Mouse (Mus musculus): Measurements from ENCODE around the gene Gm7138. TPM values are rescaled to one million over a fixed set of nuclear protein-coding genes. Genes with fewer than 3 reads are reported as not detected.
"Not testable (repeated sequence)": the region's sequence is repeated elsewhere in the genome, so short reads cannot be mapped to it uniquely, and the experiment has no call there.

The Gm7138 gene
- total RNA-seq (2021), result not detected
- long read RNA-seq, result 0 reads

DNA sequence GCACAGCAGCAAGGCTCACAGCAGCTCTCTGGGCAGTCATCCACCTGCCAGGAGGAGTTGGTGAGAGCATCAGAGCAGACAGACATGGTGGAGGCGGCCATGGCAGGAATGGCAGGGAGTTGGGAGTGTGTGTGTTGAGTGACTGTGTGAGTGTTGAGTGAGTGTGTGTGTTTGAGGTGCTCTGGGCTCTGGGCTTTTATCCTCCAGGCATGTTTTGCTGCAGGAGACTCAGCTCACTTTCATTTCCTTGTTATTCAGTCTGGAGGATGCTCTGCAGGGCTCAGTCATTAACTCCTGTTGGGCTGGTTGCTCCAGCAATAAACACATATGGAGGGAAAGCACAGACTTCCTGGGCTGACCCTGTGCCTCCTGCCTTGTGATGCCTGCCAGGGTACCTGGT is at the start of gene Gm7138:
Gm7138 (minus strand) TSS at position 101 of the 400 bp plus-strand sequence.
- DNase-seq (ENCODE audit: low spot score in 2 of 2), result not testable (repeated sequence)

DNA sequence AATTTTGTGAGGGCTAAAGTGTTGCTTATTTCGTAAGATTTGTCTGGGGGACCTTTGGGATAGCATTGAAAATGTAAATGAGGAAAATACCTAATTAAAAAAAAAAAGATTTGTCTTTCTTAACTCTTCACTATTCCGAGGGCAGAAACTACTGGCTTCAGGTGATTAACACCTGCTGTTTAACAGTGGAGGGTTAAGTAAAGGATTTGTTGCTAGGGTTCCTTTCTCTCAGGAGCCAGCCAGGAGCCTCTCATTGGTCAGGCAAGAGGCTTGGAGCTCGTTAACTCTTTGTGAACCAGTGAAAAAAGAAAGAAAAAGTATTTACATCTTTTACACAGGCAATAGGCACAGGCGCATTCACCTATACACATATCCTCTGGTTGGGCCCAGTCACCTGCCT is 42.5 kb upstream of the Gm7138 start:
- no peak for DNase-seq (ENCODE audit: low spot score in 2 of 2)

- no peak for DNase-seq (ENCODE audit: low spot score in 2 of 2)
Measured at GRCm38 (mm10) chr10:77818523-77818922, 41.8 kb upstream of the Gm7138 start.

DNA sequence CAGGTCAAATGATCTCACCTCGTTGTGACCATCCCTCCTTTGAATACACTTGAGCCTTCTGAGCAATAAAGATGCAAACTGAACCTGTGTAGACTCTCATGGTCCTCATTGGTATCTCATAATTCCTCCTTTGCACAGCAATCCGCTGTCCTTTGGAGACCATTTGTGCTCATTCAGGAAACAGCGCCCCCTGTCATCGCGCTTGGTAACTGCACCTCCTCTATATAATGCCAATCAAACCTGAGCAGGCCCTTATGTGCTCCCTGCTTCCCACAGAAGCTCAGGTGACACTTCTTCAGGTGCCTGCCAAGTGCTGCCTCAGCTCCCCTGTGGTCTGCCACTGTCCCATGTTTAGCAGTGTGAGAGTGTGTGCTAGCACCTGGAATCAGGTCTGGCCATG is 38.8 kb upstream of the Gm7138 start:
- no peak for DNase-seq (ENCODE audit: low spot score in 2 of 2)

DNA sequence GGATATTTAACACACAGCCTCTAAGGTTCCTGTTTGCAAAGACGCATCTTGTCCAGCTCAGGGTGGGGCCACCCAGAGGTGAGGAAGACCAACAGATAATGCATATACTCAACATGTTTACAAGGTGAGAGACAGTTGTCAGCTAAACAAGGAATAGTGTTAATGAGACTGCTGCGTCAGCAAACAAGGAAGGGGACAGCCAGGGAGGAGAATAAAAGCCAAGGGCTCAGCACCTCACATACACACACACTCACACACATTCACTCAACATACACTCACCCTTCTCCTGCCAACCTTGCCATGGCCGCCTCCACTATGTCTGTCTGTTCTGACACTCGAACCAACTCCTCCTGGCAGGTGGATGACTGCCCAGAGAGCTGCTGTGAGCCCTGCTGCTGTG is 37.6 kb upstream of the Gm7138 start, which contains the start of gene Gm2696:
Gm2696 (plus strand) TSS at position 301 of the 400 bp plus-strand sequence.
- DNase-seq (ENCODE audit: low spot score in 2 of 2), result no peak

DNA sequence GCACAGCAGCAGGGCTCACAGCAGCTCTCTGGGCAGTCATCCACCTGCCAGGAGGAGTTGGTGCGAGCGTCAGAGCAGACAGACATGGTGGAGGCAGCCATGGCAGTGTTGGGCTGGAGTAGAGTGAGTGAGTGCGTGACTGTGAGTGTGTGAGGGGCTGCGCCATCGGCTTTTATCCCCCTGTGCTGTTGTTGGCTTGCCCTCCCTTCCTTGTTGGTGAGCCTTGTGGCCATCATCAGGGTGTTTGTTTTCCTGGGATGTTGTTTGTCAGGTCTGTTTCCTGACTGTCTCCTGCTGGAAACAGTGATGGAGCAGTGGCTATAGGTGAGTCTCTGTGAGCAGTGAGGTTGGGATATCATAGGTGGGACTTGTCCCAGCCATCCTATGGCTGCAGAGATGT is 35.0 kb upstream of the Gm7138 start, which contains the start of gene Gm9507:
Gm9507 (minus strand) TSS at position 101 of the 400 bp plus-strand sequence.
- DNase-seq (ENCODE audit: low spot score in 2 of 2), result no peak

DNA sequence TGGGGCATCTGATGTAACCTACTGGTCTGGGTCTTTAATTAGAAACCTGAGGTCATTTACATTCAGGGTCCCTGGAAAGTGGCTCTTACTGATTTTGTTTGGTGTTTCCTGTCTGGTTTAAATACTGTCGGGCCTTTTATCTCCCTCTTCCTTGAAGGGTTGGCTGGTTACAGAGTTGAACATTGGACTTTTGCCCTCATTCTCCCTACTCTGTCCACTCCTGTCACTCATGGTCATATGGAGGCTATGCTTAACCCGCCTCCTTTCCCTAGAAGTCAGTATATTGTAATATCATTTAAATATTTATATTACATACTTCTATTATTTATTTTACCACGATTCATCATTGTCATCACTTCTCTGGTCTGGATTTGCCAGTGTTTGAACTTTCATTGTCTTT is 27.4 kb upstream of the Gm7138 start:
- DNase-seq (ENCODE audit: low spot score in 2 of 2), result no peak

- no peak for DNase-seq (ENCODE audit: low spot score in 2 of 2)
Measured at GRCm38 (mm10) chr10:77798921-77799508, 22.3 kb upstream of the Gm7138 start, which contains the start of gene Gm19668. Gm19668 (minus strand) TSS chr10:77799133.

- DNase-seq (ENCODE audit: low spot score in 2 of 2), result not testable (repeated sequence)
Measured at GRCm38 (mm10) chr10:77798164-77798920, 21.6 kb upstream of the Gm7138 start.

DNA sequence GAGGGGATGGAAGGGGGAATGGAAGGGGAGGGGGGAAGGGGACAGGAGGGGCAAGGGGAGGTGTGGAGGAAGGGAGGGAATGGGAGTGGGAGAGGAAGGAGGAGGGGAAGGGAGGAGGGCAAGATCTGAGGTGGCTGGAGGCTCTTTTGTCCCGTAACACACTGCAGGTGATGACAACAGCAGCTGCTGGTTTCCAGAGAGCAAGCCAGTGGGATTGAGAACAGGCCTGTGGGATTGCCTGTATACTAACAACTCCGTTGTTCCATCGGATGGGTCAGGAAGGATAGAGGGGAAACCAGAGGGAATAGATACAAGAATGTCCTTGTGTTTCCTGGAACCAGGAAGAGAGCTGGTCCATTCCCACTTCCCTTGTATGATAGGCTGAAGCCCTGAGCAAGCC is 20.9 kb upstream of the Gm7138 start:
- no peak for DNase-seq (ENCODE audit: low spot score in 2 of 2)

DNA sequence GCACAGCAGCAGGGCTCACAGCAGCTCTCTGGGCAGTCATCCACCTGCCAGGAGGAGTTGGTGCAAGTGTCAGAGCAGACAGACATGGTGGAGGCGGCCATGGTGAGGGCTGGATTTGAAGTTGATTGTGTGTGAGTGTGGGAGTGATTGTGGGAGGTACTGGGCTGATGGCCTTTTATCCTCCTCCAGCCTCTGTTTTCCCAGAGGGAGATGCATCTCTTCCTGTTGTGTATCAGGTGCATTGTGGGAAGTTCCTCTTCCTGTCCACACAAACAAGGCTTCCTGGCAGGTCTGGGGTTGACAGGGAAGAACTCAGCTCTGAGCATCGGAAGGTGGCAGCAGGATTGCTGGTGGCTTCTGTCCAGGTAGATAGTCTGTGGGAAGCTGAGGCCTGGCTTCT is 18.2 kb upstream of the Gm7138 start, which contains the start of gene Gm9639:
Gm9639 (minus strand) TSS at position 101 of the 400 bp plus-strand sequence.
- DNase-seq (ENCODE audit: low spot score in 2 of 2), result no peak

DNA sequence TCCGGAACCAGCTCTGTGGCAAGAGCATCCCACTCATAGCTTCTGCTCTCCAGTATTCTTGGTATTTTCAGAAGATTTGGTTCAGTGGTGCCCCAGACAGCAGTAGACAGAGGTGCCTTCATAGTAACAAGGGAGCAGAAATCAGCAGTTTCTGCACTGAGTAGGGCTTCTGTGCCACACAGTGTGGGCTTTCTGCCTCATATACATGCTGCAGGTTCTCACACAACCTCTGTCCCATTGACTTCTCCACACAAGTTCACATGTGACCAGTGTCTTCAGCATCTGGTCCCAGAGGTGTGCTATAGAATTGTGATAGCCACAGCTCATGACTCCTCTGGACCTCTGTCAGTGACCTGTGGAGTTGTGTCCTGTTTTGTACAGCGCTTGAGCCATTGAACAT is 11.9 kb upstream of the Gm7138 start:
- DNase-seq (ENCODE audit: low spot score in 2 of 2), result no peak

GRCm38 (mm10) chr10:77787876-77788275 is 11.1 kb upstream of the Gm7138 start, which contains the start of gene Gm7137:
Gm7137 (minus strand) TSS chr10:77788200.
- not testable (repeated sequence) for DNase-seq (ENCODE audit: low spot score in 2 of 2)

DNA sequence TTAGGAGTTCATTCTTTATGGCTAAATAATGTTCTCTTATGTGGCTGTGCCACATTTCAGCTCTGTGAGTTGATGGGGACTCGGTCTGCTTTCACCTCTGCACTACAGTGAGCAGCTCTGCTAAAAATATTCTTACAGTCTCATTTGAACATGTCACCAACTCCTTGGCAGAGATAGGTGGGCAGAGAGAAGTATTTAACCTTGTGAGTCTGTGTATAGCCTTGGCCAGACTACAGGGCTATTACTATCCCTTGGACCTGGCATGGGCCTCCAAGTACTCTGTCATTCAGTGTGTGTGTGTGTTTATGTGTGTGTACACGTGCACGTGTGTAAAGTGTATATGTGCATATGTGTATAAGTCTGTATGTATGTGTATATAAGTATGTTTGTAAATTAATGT is 6.7 kb upstream of the Gm7138 start:
- DNase-seq (ENCODE audit: low spot score in 2 of 2), result not testable (repeated sequence)

DNA sequence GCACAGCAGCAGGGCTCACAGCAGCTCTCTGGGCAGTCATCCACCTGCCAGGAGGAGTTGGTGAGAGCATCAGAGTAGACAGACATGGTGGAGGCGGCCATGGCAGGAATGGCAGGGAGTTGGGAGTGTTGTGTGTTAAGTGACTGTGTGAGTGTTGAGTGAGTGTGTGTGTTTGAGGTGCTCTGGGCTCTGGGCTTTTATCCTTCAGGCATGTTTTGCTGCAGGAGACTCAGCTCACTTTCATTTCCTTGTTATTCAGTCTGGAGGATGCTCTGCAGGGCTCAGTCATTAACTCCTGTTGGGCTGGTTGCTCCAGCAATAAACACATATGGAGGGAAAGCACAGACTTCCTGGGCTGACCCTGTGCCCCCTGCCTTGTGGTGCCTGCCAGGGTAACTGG is 5.7 kb upstream of the Gm7138 start, which contains the start of gene Gm3250:
Gm3250 (minus strand) TSS at position 101 of the 400 bp plus-strand sequence.
- DNase-seq (ENCODE audit: low spot score in 2 of 2), result not testable (repeated sequence)

GRCm38 (mm10) chr10:77772142-77772541 is 4.6 kb downstream of the Gm7138 start:
- not testable (repeated sequence) for DNase-seq (ENCODE audit: low spot score in 2 of 2)

DNA sequence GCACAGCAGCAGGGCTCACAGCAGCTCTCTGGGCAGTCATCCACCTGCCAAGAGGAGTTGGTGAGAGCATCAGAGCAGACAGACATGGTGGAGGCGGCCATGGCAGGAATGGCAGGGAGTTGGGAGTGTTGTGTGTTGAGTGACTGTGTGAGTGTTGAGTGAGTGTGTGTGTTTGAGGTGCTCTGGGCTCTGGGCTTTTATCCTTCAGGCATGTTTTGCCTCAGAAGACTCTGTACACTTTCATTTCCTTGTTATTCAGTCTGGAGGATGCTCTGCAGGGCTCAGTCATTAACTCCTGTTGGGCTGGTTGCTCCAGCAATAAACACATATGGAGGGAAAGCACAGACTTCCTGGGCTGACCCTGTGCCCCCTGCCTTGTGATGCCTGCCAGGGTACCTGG is 5.5 kb downstream of the Gm7138 start, which contains the start of gene Gm3238:
Gm3238 (minus strand) TSS at position 101 of the 400 bp plus-strand sequence.
- DNase-seq (ENCODE audit: low spot score in 2 of 2), result not testable (repeated sequence)

- no peak for DNase-seq (ENCODE audit: low spot score in 2 of 2)
Measured at GRCm38 (mm10) chr10:77769727-77770126, 7.0 kb downstream of the Gm7138 start.

- DNase-seq (ENCODE audit: low spot score in 2 of 2), result not testable (repeated sequence)
Measured at GRCm38 (mm10) chr10:77759582-77759981, 17.2 kb downstream of the Gm7138 start, which contains the start of gene Gm3233. Gm3233 (minus strand) TSS chr10:77759682.

DNA sequence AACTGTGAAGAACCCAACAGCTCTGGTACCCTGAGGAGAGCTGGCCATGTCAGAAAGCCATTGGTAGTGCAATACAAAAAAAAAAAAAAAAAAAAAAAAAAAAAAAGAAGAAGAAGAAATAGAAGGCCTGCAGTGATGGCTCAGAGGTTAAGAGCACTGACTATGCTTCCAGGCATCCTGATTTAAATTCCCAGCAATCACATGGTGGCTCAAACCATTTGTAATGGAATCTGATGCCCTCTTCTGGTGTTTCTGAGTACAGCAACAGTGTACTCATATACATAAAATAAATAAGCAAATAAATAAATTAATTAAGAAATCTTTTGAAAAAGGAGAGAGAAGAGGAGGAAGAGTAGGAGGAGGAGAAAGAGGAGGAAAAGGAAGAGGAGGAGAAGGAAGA is 23.3 kb downstream of the Gm7138 start:
- DNase-seq (ENCODE audit: low spot score in 2 of 2), result no peak

DNA sequence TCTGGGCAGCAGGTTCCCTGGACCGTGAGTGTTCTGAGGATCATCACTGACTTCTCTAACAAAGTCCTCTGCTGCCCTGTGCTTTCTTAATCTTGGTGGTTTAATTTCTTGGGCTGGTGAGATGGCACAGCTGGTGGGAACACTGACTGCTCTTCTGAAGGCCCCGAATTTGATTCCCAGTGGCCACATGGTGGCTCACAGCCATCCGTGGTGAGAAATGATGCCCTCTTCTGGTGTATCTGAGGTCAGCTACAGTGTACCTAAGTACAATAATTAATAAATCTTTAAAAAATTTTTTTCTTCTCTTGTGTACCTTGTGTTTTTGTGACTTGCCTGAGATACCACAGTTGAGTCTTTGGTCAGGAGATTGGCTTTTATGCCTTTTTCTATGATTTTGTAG is 24.4 kb downstream of the Gm7138 start:
- DNase-seq (ENCODE audit: low spot score in 2 of 2), result not testable (repeated sequence)

DNA sequence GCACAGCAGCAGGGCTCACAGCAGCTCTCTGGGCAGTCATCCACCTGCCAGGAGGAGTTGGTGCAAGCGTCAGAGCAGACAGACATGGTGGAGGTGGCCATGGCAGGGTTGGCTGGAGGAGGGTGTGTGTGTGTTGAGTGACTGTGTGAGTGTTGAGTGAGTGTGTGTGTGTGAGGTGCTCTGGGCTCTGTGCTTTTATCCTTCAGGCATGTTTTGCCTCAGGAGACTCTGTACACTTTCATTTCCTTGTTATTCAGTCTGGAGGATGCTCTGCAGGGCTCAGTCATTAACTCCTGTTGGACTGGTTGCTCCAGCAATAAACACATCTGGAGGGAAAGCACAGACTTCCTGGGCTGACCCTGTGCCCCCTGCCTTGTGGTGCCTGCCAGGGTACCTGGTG is 25.5 kb downstream of the Gm7138 start, which contains the start of gene Gm9736:
Gm9736 (minus strand) TSS at position 101 of the 400 bp plus-strand sequence.
- DNase-seq (ENCODE audit: low spot score in 2 of 2), result not testable (repeated sequence)
